Mouse (Mus musculus): ENCODE measurements around the gene Ube2l3. TPM values are rescaled to one million over a fixed set of nuclear protein-coding genes. Genes with fewer than 3 reads are reported as not detected.
"Not testable (repeated sequence)": the region's sequence is repeated elsewhere in the genome, so short reads cannot be mapped to it uniquely, and the experiment has no call there.

Gene Ube2l3
- polyA plus RNA-seq, 1 experiment from 2014 or later = 332 TPM

DNA sequence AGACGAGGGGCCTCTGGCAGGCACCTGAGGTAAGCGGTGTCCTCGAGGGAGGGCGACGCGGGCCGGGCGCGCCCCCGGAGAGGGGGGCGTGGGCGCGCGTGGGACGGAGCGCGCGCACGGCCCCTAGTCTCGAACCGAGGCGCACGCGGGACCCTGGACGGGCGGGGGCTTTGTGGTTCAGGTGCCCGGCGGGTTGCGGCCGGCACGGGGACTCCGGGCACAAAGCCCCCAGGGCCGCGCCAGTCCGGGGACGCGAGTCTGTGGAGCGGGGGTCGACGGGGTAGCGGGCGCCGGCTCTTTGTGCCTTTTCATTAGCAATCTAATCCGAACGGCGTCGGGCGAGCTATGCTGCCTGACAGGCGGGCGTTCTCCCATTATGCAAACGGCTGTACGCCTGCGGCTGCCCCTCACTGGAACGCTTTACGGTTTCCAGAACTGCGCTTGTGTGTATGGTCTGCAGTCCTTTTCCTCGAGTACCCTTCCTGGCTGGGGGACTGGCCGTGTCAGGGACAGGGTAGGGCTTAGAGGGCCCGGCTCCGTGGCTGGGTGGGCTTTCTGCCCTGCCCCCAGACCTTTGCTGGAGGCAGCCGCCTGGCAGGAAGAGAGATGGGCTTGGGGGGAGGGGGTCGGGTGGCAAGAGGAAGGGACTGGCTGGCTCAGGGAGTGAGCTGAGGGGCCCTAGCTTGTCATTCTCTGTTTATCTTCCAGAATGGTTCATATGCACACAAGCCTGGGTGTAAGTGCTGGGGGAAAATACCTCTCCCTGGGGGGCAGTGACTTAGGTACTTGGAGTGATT, 31.5 kb upstream of the Ube2l3 start:
- WGBS = under 1% methylated on average over 55 of the region's 62 CpGs
- no peaks in the 10 kb centered on the region for H3K36me3 ChIP-seq (ENCODE audit: insufficient read depth, low read length)
- H3K9me3 ChIP-seq (ENCODE audit: low read length) = peaks cover 7% of the 10 kb centered on the region; the same call in 1 of the 2 replicates
- peak overlapping the region; percentile 91 for H3K4me2 ChIP-seq (replicated peaks; ENCODE audit: low read depth, low read length)
- peaks cover 31% of the 10 kb centered on the region for H3K4me1 ChIP-seq (ENCODE audit: insufficient read depth, low read length)
- peak overlapping the region; percentile 87 for H3K4me3 ChIP-seq (ENCODE audit: low read length)
- peak overlapping the region; percentile 96 for H3K9ac ChIP-seq (replicated peaks; ENCODE audit: low read length)
- ATAC-seq (ENCODE audit: low FRiP score, low TSS enrichment) = peak; percentile 55
- H3K27ac ChIP-seq (ENCODE audit: low read length) = peak overlapping the region; percentile 87
- H3K27me3 ChIP-seq (ENCODE audit: insufficient read depth, low read length) = no peaks in the 10 kb centered on the region

DNA sequence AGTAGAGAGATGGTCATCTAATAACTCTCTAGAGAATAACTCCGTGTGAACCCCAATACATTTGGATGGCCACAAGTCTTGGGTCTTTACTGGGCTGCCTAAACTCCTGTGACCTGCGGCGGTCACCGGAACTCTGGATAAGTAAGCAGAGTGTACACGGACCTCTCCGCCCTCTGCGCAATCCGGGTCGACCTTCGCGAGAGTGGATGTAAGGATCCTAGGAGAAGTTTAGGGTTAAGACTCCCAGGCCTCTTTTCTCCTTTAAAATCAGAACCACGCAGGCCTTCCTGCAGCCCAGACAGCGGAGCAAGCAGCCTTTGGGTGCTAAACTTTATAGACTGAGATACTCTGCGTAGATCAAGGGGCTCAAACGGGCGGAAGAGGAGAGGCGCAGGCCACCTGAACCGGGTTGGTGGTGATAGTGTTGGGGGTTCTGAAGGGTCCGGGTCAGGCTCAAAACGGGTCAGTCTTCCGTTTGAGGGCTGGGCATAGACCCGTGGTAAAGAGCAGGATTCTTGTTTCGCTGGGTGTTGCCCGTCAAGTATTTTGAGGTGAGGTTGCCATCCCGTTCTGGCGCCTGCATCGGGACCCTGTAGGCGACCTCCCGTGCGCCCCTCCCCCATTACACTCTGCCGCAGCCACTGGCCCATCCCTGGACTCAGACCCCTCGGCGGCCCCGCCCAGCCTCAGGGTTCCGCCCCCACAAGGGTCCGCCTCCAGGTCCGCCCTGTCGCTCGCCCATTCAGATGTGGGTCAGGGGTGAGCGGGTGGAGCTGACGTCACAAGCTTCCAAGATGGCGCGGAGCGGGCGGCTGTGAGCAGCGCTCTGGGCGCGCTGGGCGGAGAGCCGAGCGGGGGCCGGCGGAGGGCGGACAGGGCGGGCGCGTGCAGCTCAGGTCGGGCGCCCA, 30.6 kb upstream of the Ube2l3 start, which contains the start of gene Hic2:
Gene Hic2, plus strand, starts transcription at position 779 of the 908 bp plus-strand sequence.
- Histone ChIP-seq H3K36me3 (ENCODE audit: insufficient read depth, low read length) (no peaks in the 10 kb centered on the region), H3K4me1 (ENCODE audit: insufficient read depth, low read length) (peaks cover 26% of the 10 kb centered on the region), H3K4me2 (replicated peaks; ENCODE audit: low read depth, low read length) (peak within 1 kb of the TSS; percentile 91), H3K27me3 (ENCODE audit: insufficient read depth, low read length) (no peaks in the 10 kb centered on the region), H3K27ac (ENCODE audit: low read length) (peak within 1 kb of the TSS; percentile 87), H3K9me3 (ENCODE audit: low read length) (peaks cover 7% of the 10 kb centered on the region; the same call in 1 of the 2 replicates), H3K9ac (replicated peaks; ENCODE audit: low read length) (peak within 1 kb of the TSS; percentile 96), H3K4me3 (ENCODE audit: low read length) (peak within 1 kb of the TSS; percentile 87)
- WGBS = 1% methylated on average over 53 of the region's 59 CpGs
- ATAC-seq (ENCODE audit: low FRiP score, low TSS enrichment) = peak; percentile 99

DNA sequence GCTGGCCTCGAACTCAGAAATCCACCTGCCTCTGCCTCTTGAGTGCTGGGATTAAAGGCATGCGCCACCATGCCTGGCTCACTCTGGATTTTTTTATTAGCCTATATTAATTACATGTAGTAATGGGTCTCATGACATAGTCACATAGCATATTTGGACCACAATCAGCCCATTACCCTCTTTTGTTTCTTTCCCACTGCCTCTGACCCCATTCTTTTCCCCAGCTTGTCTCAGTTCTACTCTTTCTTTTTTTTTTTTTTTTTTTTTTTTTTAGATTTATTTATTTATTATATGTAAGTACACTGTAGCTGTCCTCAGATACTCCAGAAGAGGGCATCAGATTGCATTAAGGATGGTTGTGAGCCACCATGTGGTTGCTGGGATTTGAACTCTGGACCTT, 29.1 kb upstream of the Ube2l3 start:
- H3K4me1 ChIP-seq (ENCODE audit: insufficient read depth, low read length) = peaks cover 26% of the 10 kb centered on the region
- not testable (repeated sequence) for H3K9ac ChIP-seq (replicated peaks; ENCODE audit: low read length); H3K27me3 ChIP-seq (ENCODE audit: insufficient read depth, low read length); H3K4me2 ChIP-seq (replicated peaks; ENCODE audit: low read depth, low read length); H3K4me3 ChIP-seq (ENCODE audit: low read length); H3K36me3 ChIP-seq (ENCODE audit: insufficient read depth, low read length); H3K27ac ChIP-seq (ENCODE audit: low read length); ATAC-seq (ENCODE audit: low FRiP score, low TSS enrichment); H3K9me3 ChIP-seq (ENCODE audit: low read length)
- WGBS = 89% methylated on average over 2 of the region's 2 CpGs

DNA sequence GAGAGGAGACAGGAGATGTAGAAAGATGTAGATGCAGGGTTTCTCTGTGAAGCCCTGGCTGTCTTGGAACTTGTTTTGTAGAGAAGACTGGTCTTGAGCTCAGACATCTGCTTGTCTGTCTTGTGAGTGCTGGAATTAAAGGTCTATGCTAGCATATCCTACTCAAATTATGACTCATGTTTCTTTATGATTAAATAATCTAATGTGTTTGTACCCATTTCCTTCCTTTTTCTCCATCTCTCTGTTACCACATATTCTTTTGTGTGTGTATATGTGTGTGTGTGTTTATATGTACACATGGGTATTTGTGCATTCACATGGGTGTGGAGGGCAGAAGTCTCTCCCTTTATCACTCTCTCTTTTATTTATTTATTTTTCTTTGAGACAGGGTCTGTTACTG, 24.0 kb upstream of the Ube2l3 start:
- Histone ChIP-seq H3K9me3 (ENCODE audit: low read length) (peaks cover 7% of the 10 kb centered on the region; the same call in 1 of the 2 replicates), H3K27ac (ENCODE audit: low read length) (no peak overlapping the region), H3K4me2 (replicated peaks; ENCODE audit: low read depth, low read length) (no peak overlapping the region), H3K9ac (replicated peaks; ENCODE audit: low read length) (no peak overlapping the region), H3K36me3 (ENCODE audit: insufficient read depth, low read length) (no peaks in the 10 kb centered on the region), H3K4me3 (ENCODE audit: low read length) (no peak overlapping the region), H3K27me3 (ENCODE audit: insufficient read depth, low read length) (no peaks in the 10 kb centered on the region), H3K4me1 (ENCODE audit: insufficient read depth, low read length) (no peaks in the 10 kb centered on the region)
- ATAC-seq (ENCODE audit: low FRiP score, low TSS enrichment) = no peak

DNA sequence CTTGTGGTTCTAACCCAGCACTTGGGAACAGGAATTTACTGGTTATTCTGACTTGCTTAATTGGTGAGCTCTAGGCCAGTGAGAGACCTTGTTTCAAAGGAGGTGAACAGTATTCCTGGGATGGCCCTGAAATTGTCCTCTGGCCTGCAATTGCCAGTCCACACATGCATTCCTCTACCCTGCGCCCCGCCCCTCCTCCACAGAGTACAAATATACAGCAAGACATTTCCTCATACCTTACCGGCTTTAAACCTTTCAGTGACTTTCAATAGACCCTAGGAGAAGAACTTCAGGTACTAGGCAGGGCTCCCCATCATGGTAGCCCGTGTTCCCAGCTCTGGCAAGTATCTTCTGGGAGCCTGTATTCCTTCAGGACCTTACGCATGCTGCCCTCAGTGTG, 23.1 kb upstream of the Ube2l3 start:
- Histone ChIP-seq H3K9ac (replicated peaks; ENCODE audit: low read length) (no peak overlapping the region), H3K36me3 (ENCODE audit: insufficient read depth, low read length) (no peaks in the 10 kb centered on the region), H3K4me2 (replicated peaks; ENCODE audit: low read depth, low read length) (no peak overlapping the region), H3K27ac (ENCODE audit: low read length) (no peak overlapping the region), H3K4me3 (ENCODE audit: low read length) (no peak overlapping the region), H3K9me3 (ENCODE audit: low read length) (peaks cover 7% of the 10 kb centered on the region; the same call in 1 of the 2 replicates), H3K4me1 (ENCODE audit: insufficient read depth, low read length) (no peaks in the 10 kb centered on the region), H3K27me3 (ENCODE audit: insufficient read depth, low read length) (no peaks in the 10 kb centered on the region)
- ATAC-seq (ENCODE audit: low FRiP score, low TSS enrichment) = no peak
- WGBS = 86% methylated on average over 5 of the region's 5 CpGs

DNA sequence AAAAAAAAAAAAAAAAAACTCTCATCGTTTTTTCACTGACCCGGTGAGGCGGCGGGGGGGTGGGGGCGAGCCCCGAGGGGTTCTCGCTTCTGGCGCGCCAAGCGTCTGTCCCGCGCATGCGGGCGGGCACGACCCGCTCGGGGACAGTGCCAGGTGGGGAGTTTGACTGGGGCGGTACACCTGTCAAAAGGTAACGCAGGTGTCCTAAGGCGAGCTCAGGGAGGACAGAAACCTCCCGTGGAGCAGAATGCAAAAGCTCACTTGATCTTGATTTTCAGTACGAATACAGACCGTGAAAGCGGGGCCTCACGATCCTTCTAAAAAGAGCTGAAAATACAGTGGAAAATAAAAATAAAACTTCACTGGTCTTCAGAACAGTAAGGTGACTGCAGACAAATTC, 19.7 kb upstream of the Ube2l3 start:
- Histone ChIP-seq H3K4me2 (replicated peaks; ENCODE audit: low read depth, low read length) (no peak overlapping the region), H3K4me1 (ENCODE audit: insufficient read depth, low read length) (no peaks in the 10 kb centered on the region), H3K4me3 (ENCODE audit: low read length) (no peak overlapping the region), H3K27ac (ENCODE audit: low read length) (no peak overlapping the region), H3K36me3 (ENCODE audit: insufficient read depth, low read length) (no peaks in the 10 kb centered on the region), H3K9me3 (ENCODE audit: low read length) (no peaks in the 10 kb centered on the region), H3K27me3 (ENCODE audit: insufficient read depth, low read length) (no peaks in the 10 kb centered on the region), H3K9ac (replicated peaks; ENCODE audit: low read length) (no peak overlapping the region)
- WGBS = 34% methylated on average over 25 of the region's 25 CpGs
- ATAC-seq (ENCODE audit: low FRiP score, low TSS enrichment) = peak; percentile 100

DNA sequence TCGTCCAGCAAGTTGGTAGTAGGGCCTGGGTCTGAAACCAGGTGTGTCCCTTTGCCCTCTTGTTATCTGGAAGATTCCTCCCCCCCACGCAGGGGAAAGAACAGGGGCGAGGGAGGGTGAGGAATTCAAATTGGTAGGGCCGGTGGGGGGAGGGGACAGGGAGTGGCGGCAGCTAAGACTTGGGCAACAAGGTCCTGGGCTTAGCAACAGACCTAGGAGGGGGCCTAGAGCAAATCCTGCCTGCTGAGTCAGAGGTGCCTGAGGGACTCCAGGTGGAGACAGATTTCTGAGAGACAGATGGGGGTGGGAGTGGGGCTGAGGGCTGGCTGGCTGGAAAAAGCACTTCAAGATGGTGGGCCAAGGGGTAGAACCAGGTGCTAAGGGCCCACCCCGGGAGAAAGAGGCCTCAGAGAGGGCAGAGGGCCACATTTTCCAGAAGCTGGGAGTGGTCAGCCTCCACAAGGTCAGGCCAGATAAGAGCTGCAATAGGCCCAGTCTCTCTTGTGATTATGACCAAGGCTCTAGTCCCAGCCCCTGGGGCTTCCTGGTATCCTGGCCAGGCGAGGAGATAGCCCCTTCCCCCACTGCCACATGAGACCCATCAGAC, 17.8 kb upstream of the Ube2l3 start:
- Histone ChIP-seq H3K9me3 (ENCODE audit: low read length) (no peaks in the 10 kb centered on the region), H3K27me3 (ENCODE audit: insufficient read depth, low read length) (no peaks in the 10 kb centered on the region), H3K36me3 (ENCODE audit: insufficient read depth, low read length) (no peaks in the 10 kb centered on the region), H3K4me2 (replicated peaks; ENCODE audit: low read depth, low read length) (no peak overlapping the region), H3K4me1 (ENCODE audit: insufficient read depth, low read length) (no peaks in the 10 kb centered on the region), H3K4me3 (ENCODE audit: low read length) (no peak overlapping the region), H3K9ac (replicated peaks; ENCODE audit: low read length) (no peak overlapping the region), H3K27ac (ENCODE audit: low read length) (0 out of 2 replicates have a peak overlapping the region, but pooled peaks have one; percentile 14)
- ATAC-seq (ENCODE audit: low FRiP score, low TSS enrichment) = no peak
- 40% methylated on average over 7 of the region's 7 CpGs for WGBS

DNA sequence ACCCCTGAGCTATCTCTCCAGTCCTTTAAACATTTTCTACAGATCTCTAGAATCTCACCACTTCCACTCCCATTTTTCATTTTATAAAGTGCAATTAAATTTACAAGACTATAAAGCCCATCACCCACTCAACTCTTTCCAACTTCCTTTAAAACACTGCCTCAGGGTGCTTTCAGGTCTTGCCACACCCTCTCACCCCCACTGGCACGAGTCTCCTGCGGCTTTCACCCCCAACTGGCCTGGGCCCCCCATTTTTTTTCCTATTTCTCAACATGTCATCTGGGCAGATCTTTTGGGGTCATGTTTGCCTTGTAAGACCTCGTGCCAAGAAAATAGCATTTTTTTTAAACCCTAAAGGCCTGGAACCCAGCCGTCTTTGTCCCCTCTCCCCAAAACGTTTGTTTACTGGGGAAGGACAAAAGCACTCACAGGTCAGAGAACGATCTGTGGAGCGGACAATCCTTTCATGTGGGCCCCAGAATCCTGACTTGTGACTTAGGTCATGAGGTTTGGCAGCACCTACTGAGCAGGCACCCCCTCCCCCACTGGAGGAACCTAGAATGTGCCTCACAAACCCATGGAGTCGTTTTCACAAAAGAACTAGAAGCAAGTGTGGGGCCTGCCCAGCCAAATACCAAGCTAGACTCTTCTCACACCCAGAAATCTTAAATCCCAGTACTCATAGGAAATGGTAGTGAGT, 14.6 kb upstream of the Ube2l3 start:
- Histone ChIP-seq H3K36me3 (ENCODE audit: insufficient read depth, low read length) (no peaks in the 10 kb centered on the region), H3K27me3 (ENCODE audit: insufficient read depth, low read length) (no peaks in the 10 kb centered on the region), H3K4me2 (replicated peaks; ENCODE audit: low read depth, low read length) (no peak overlapping the region), H3K9ac (replicated peaks; ENCODE audit: low read length) (no peak overlapping the region), H3K4me3 (ENCODE audit: low read length) (no peak overlapping the region), H3K4me1 (ENCODE audit: insufficient read depth, low read length) (no peaks in the 10 kb centered on the region), H3K9me3 (ENCODE audit: low read length) (no peaks in the 10 kb centered on the region), H3K27ac (ENCODE audit: low read length) (no peak overlapping the region)
- no peak for ATAC-seq (ENCODE audit: low FRiP score, low TSS enrichment)
- WGBS = 56% methylated on average over 8 of the region's 8 CpGs
